In genomic region chrX:153719602-153720001, GRCm38 (mm10) we compare ENCODE assay signal across 8 mouse cellular contexts. TPM values are rescaled to one million over a fixed set of nuclear protein-coding genes. Genes with fewer than 3 reads are reported as not detected.
DNase-seq lines count a peak whose midpoint lies in the region; ATAC-seq and TF ChIP-seq lines count a peak whose summit lies in the region.

No protein-coding gene starts in this region.

- no peak overlapping the region for H3K4me2 ChIP-seq in heart, postnatal 0 days (ENCODE audit: low read depth, low read length)
- no peak overlapping the region for H3K4me2 ChIP-seq in midbrain, embryonic 14.5 days (ENCODE audit: low read length)
- no peak overlapping the region for H3K4me2 ChIP-seq in midbrain, embryonic 16.5 days (ENCODE audit: low read length)

- peak; percentile 15 for DNase-seq in heart, postnatal 0 days (ENCODE audit: low spot score)
- no peak for DNase-seq in heart, adult 11 months
- DNase-seq in midbrain, embryonic 14.5 days: peak; percentile 58
- peak; percentile 60 for DNase-seq in retina, postnatal 1 day
- DNase-seq in layer of hippocampus, adult 8-10 months (ENCODE audit: low spot score in 2 of 2): no peak
- no peak for DNase-seq in spleen, adult 12 weeks (ENCODE audit: low spot score)

- H3K27ac ChIP-seq in heart, postnatal 0 days (ENCODE audit: low read depth): no peak overlapping the region
- no peak overlapping the region for H3K27ac ChIP-seq in midbrain, embryonic 14.5 days (replicated peaks; ENCODE audit: low read depth, low read length)
- H3K27ac ChIP-seq in midbrain, embryonic 16.5 days (ENCODE audit: low read length): no peak overlapping the region
- H3K27ac ChIP-seq in bone marrow, adult 2 months (ENCODE audit: control insufficient read depth, insufficient read depth, low read depth, low read length, poor library complexity): no peak overlapping the region

- H3K4me1 ChIP-seq in heart, postnatal 0 days (ENCODE audit: control insufficient read depth, insufficient read depth): no peaks in the 10 kb centered on the region
- H3K4me1 ChIP-seq in midbrain, embryonic 14.5 days (ENCODE audit: control insufficient read depth, insufficient read depth, low read length): no peaks in the 10 kb centered on the region
- no peaks in the 10 kb centered on the region for H3K4me1 ChIP-seq in midbrain, embryonic 16.5 days (ENCODE audit: control insufficient read depth, insufficient read depth, low read length)
- H3K4me1 ChIP-seq in bone marrow, adult 2 months (ENCODE audit: control insufficient read depth, insufficient read depth, low read length): no peaks in the 10 kb centered on the region; the same call in 1 of the 2 replicates

- 33% methylated on average over 4 of the region's 4 CpGs for WGBS in heart, postnatal 0 days
- 33% methylated on average over 4 of the region's 4 CpGs for WGBS in midbrain, embryonic 14.5 days
- WGBS in midbrain, embryonic 16.5 days: 34% methylated on average over 4 of the region's 4 CpGs
- 46% methylated on average over 4 of the region's 4 CpGs for WGBS in bone marrow, adult 2 months

- no peaks in the 10 kb centered on the region for H3K9me3 ChIP-seq in heart, postnatal 0 days (replicated peaks; ENCODE audit: control insufficient read depth, low read length)
- no peaks in the 10 kb centered on the region for H3K9me3 ChIP-seq in midbrain, embryonic 14.5 days (ENCODE audit: control insufficient read depth, low read length)
- H3K9me3 ChIP-seq in midbrain, embryonic 16.5 days (replicated peaks; ENCODE audit: control insufficient read depth, low read length, poor library complexity, severe bottlenecking): no peaks in the 10 kb centered on the region

- TF ChIP-seq EP300 in heart, postnatal 0 days (IDR thresholded peaks at IDR 0.05; ENCODE audit: low read depth): no peak

- no peaks in the 10 kb centered on the region for H3K27me3 ChIP-seq in heart, postnatal 0 days (ENCODE audit: control insufficient read depth, insufficient read depth, low read length)
- no peaks in the 10 kb centered on the region for H3K27me3 ChIP-seq in midbrain, embryonic 14.5 days (ENCODE audit: control insufficient read depth, insufficient read depth, low read length)
- H3K27me3 ChIP-seq in midbrain, embryonic 16.5 days (ENCODE audit: control insufficient read depth, insufficient read depth, low read depth, low read length): no peaks in the 10 kb centered on the region

- ATAC-seq in heart, postnatal 0 days (ENCODE audit: insufficient read depth, low read depth): no peak
- ATAC-seq in midbrain, embryonic 14.5 days (ENCODE audit: low FRiP score, low TSS enrichment): no peak
- no peak for ATAC-seq in midbrain, embryonic 16.5 days

- no peaks in the 10 kb centered on the region for H3K36me3 ChIP-seq in heart, postnatal 0 days (replicated peaks; ENCODE audit: control insufficient read depth, insufficient read depth, low read length)
- H3K36me3 ChIP-seq in midbrain, embryonic 14.5 days (ENCODE audit: control insufficient read depth, insufficient read depth, low read length): no peaks in the 10 kb centered on the region
- H3K36me3 ChIP-seq in midbrain, embryonic 16.5 days (ENCODE audit: control insufficient read depth, insufficient read depth, low read length): no peaks in the 10 kb centered on the region

- peak; percentile 36; the same call in 1 of the 2 replicates for TF ChIP-seq CTCF in heart, postnatal 0 days (IDR thresholded peaks at IDR 0.05; ENCODE audit: low read depth)
- TF ChIP-seq CTCF in bone marrow, adult 2 months (IDR thresholded peaks at IDR 0.05; ENCODE audit: control insufficient read depth, insufficient read depth, low read length): 0 out of 2 replicates have a peak, but pooled peaks have one; percentile 9

- no peak overlapping the region for H3K9ac ChIP-seq in heart, postnatal 0 days (replicated peaks; ENCODE audit: low read depth, low read length)
- H3K9ac ChIP-seq in midbrain, embryonic 14.5 days (replicated peaks; ENCODE audit: low read length): no peak overlapping the region
- no peak overlapping the region for H3K9ac ChIP-seq in midbrain, embryonic 16.5 days (ENCODE audit: low read depth, low read length)

- no peak overlapping the region for H3K4me3 ChIP-seq in heart, postnatal 0 days (ENCODE audit: low read depth, low read length)
- no peak overlapping the region for H3K4me3 ChIP-seq in midbrain, embryonic 14.5 days (replicated peaks; ENCODE audit: low read depth, low read length)
- H3K4me3 ChIP-seq in midbrain, embryonic 16.5 days (ENCODE audit: low read depth, low read length): no peak overlapping the region
- H3K4me3 ChIP-seq in bone marrow, adult 2 months (replicated peaks; ENCODE audit: control insufficient read depth, low read depth, low read length): no peak overlapping the region

- TF ChIP-seq POLR2A in bone marrow, adult 2 months (IDR thresholded peaks at IDR 0.05; ENCODE audit: borderline replicate concordance, control insufficient read depth, low read depth, low read length): no peak

RNA-seq across cellular contexts. Expression of gene Nbdy, which starts 3.8 kb away (rescaled TPM):
- total RNA-seq in heart, postnatal 0 days (2014; rRNA removed; ENCODE audit: low replicate concordance): 40.6 and 41.4 TPM in 2 replicates
- polyA plus RNA-seq in heart, postnatal 0 days (2015; fragmentation: Nextera tagmentation; extraction: Ambion mirVana): 77.2 and 82.3 TPM in 2 replicates
- 145 and 169 TPM in 2 replicates for polyA plus RNA-seq in midbrain, embryonic 14.5 days (2014; fragmentation: Nextera tagmentation; extraction: Ambion mirVana)
- 155 and 164 TPM in 2 replicates for polyA plus RNA-seq in midbrain, embryonic 16.5 days (2015; fragmentation: Nextera tagmentation; extraction: Ambion mirVana)
- 6.3 and 18.9 TPM in 2 replicates for polyA plus RNA-seq in bone marrow, adult 2 months (2011; ENCODE audit: insufficient read depth, insufficient read length, low replicate concordance, missing spikeins)
- total RNA-seq in layer of hippocampus, adult 8-10 months (2022): 10 to 100 TPM; 45.6 to 69.6 (median 53.1) TPM

RNA-seq across cellular contexts. Expression of gene Kctd12b, which starts 23.4 kb away (rescaled TPM):
- 7.8 and 16.2 TPM in 2 replicates for total RNA-seq in heart, postnatal 0 days (2014; rRNA removed; ENCODE audit: low replicate concordance)
- 6.2 and 6.4 TPM in 2 replicates for polyA plus RNA-seq in heart, postnatal 0 days (2015; fragmentation: Nextera tagmentation; extraction: Ambion mirVana)
- polyA plus RNA-seq in midbrain, embryonic 14.5 days (2014; fragmentation: Nextera tagmentation; extraction: Ambion mirVana): 2.7 and 5.1 TPM in 2 replicates
- polyA plus RNA-seq in midbrain, embryonic 16.5 days (2015; fragmentation: Nextera tagmentation; extraction: Ambion mirVana): 3.4 and 4.4 TPM in 2 replicates
- polyA plus RNA-seq in bone marrow, adult 2 months (2011; ENCODE audit: insufficient read depth, insufficient read length, low replicate concordance, missing spikeins): 1.7 and 2.1 TPM in 2 replicates
- 1 to 10 TPM; 2.8 to 4.3 (median 3.1) TPM for total RNA-seq in layer of hippocampus, adult 8-10 months (2022)

Comparison
In these comparisons a context has a peak if more than half of its experiments do, and no peak if none do; other contexts are left out.
1. DNase-seq: peak in heart, postnatal 0 days (single experiment), midbrain, embryonic 14.5 days (single experiment) and retina, postnatal 1 day (single experiment); none in heart, adult 11 months (single experiment), layer of hippocampus, adult 8-10 months (0 of 2) and spleen, adult 12 weeks (single experiment).